Mouse (Mus musculus): Measurements from ENCODE around the gene Ndufs7.

DNA sequence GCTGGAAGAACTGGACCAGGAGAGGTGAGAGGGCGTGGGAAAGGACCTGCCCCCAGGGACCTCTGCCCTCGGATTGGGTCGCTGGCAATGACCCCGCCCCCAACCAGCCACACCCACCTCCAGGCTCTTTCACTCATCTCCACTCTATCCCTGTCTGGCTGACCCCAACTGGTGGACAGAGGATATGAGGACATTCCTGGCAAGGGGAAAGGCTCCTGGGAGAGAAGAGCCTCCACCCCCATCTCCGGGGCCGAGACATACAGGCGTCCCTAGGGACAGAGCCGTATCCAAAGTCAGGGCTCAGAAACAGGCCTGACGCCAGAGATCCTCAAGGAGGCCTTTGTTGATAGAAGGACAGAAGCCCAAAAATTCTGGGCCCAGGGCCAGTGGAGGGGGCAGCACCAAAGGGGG, 53.6 kb downstream of the Ndufs7 start:
- TF ChIP-seq GATA1 (IDR thresholded peaks at IDR 0.05; ENCODE audit: borderline replicate concordance, low read length) (no peak), FLI1 (IDR thresholded peaks at IDR 0.05; ENCODE audit: low read length) (no peak)

Data from megakaryocyte, embryonic 14.5 days (primary cell).